Mouse (Mus musculus): ENCODE measurements around the gene Strn4. TPM values are rescaled to one million over a fixed set of nuclear protein-coding genes. Genes with fewer than 3 reads are reported as not detected.

Gene Strn4
- polyA plus RNA-seq, 1 experiment from 2014 or later, result 155 TPM

DNA sequence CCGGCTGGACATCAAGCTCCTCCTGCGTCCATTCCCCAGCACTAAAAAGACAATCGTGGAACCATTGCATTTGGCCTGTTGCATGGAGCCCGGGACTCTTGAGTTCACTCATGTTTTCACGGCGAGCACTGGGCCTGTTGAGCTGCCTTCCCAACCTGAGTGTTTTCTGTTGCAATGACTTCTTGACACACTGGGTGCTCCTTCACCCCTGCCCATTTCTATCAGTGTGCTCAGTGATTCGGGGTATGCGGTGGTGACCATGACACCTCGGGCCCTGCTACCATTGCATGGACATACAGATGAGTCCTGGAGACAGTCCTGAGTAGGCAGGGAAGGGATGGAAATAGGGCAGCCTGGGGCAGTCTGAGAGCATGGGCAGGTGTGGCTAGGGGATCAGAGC lies 56.8 kb downstream of the Strn4 start:
- Histone ChIP-seq H3K4me2 (no peak overlapping the region), H3K4me3 (no peak overlapping the region), H3K9ac (no peak overlapping the region), H3K9me3 (no peaks in the 10 kb centered on the region), H3K27me3 (no peaks in the 10 kb centered on the region), H3K36me3 (peaks cover 13% of the 10 kb centered on the region), H3K4me1 (replicated peaks) (peaks cover 51% of the 10 kb centered on the region), H3K27ac (replicated peaks) (no peak overlapping the region)
- no peak for ATAC-seq (ENCODE audit: low read depth)
- WGBS, result 92% methylated on average over 9 of the region's 9 CpGs

DNA sequence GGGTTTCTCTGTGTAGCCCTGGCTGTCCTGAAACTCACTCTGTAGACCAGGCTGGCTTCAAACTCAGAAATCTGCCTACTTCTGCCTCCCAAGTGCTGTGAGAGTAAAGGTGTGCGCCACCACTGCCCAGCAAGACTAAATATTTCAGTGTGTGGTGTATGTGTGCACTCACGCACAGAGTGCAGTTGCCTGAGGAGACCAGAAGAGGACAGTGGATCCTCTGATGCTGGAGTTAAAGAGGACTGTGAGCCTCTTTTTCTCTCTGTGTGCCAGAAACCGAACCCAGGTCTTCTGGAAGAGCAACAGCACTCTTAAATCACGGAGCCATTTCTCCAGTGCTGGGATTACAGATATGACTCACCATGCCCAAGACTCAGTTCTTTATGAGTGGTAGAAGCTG lies 57.7 kb downstream of the Strn4 start:
- Histone ChIP-seq H3K4me1 (replicated peaks) (peaks cover 51% of the 10 kb centered on the region), H3K4me3 (0 out of 2 replicates have a peak overlapping the region, but pooled peaks have one; percentile 64), H3K4me2 (0 out of 2 replicates have a peak overlapping the region, but pooled peaks have one; percentile 45), H3K9me3 (no peaks in the 10 kb centered on the region), H3K27ac (replicated peaks) (no peak overlapping the region), H3K9ac (no peak overlapping the region), H3K36me3 (peaks cover 10% of the 10 kb centered on the region; the same call in 1 of the 2 replicates), H3K27me3 (no peaks in the 10 kb centered on the region)
- WGBS, result 93% methylated on average over 4 of the region's 4 CpGs
- ATAC-seq (ENCODE audit: low read depth), result no peak

DNA sequence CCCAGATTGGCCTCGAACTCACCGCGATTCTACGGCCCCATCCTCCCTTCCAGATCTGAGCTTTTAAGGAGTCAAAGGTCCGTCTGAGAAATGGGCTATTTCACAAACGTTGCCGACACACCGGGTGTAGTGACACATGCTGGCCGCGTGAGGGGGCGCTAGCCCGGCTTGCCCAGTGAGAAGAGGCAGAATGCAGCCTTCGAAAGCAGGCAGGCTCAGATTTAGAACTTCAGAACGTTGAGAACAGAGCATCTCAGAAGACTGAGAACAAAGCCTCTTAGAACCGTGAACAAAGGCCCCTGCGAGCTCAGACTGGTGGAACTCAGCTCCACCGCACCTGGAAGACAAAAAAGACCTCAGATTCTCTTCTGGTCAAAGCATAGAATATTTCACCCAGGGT lies 58.5 kb downstream of the Strn4 start:
- Histone ChIP-seq H3K9me3 (no peaks in the 10 kb centered on the region), H3K27ac (replicated peaks) (peak overlapping the region; percentile 90), H3K9ac (0 out of 2 replicates have a peak overlapping the region, but pooled peaks have one; percentile 38), H3K4me2 (peak overlapping the region; percentile 45), H3K36me3 (peaks cover 12% of the 10 kb centered on the region; the same call in 1 of the 2 replicates), H3K4me1 (replicated peaks) (peaks cover 50% of the 10 kb centered on the region), H3K4me3 (peak overlapping the region; percentile 64), H3K27me3 (no peaks in the 10 kb centered on the region)
- no peak for ATAC-seq (ENCODE audit: low read depth)
- WGBS, result 7% methylated on average over 17 of the region's 17 CpGs

DNA sequence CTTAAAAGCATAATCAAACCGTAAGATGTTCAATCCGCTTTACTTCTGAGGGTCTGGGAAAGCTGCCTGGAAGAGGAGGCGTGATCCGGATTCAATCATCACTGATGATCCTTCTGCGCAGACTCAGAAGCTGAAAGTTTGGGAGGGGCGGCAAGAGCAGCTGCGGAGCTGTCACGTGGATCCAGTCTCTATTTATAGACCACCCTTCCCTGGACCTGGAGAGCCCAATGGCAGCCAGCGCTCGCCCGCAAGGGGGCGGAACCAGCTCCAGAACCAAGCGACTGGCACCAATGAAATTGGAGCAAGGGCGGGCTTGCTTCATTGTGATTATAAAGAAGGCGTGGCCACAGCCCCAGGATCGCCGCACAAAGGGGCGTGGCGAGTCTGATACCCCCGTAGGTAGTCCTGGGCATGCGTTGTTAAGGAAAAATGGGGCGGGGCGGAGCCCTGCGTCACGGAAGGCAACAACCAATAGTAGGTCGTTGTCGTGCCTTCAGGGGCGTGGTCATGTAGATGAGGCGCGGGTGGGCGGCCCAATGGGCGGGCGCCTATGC lies 59.1 kb downstream of the Strn4 start:
- H3K9me3 ChIP-seq, result no peaks in the 10 kb centered on the region
- ATAC-seq (ENCODE audit: low read depth), result peak; percentile 96
- H3K27ac ChIP-seq (replicated peaks), result peak overlapping the region; percentile 90
- WGBS, result under 1% methylated on average over 33 of the region's 33 CpGs
- H3K36me3 ChIP-seq, result peaks cover 16% of the 10 kb centered on the region; the same call in 1 of the 2 replicates
- H3K9ac ChIP-seq, result peak overlapping the region; percentile 91
- H3K4me3 ChIP-seq, result peak overlapping the region; percentile 64
- no peaks in the 10 kb centered on the region for H3K27me3 ChIP-seq
- H3K4me1 ChIP-seq (replicated peaks), result peaks cover 47% of the 10 kb centered on the region
- H3K4me2 ChIP-seq, result peak overlapping the region; percentile 85

DNA sequence AGATGAGACGGTGACA lies 59.4 kb downstream of the Strn4 start, which contains the start of gene Dact3:
Gene Dact3 (plus strand): TSS at position 8 of the 16 bp plus-strand sequence.
- ATAC-seq (ENCODE audit: low read depth), result no peak
- H3K27me3 ChIP-seq, result no peaks in the 10 kb centered on the region
- 0% methylated on average over 1 of the region's 1 CpGs for whole genome bisulfite sequencing
- H3K27ac ChIP-seq (replicated peaks), result peak within 1 kb of the TSS; percentile 90
- H3K9ac ChIP-seq, result peak within 1 kb of the TSS; percentile 91
- H3K4me2 ChIP-seq, result peak within 1 kb of the TSS; percentile 85
- H3K4me3 ChIP-seq, result peak within 1 kb of the TSS; percentile 64
- peaks cover 47% of the 10 kb centered on the region for H3K4me1 ChIP-seq (replicated peaks)
- H3K36me3 ChIP-seq, result peaks cover 13% of the 10 kb centered on the region; the same call in 1 of the 2 replicates
- no peaks in the 10 kb centered on the region for H3K9me3 ChIP-seq

DNA sequence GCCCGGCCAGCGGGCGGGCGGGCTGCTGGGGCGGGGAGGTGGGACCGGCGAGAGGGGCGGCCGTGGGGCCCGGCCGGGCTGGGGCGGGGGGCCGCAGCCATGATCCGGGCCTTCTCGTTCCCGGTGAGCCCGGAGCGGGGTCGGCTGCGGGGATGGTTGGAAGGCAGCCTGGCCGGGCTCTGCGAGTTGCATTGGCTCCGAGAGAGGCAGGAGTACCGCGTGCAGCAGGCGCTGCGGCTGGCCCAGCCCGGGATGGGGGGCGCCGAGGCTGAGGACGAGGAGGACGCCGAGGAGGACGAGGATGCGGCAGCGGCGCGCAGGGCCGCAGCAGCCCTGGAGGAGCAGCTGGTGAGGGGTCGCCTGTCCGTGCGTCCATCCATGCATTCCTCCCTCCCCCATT lies 59.6 kb downstream of the Strn4 start:
- peak; percentile 57 for ATAC-seq (ENCODE audit: low read depth)
- WGBS, result under 1% methylated on average over 34 of the region's 42 CpGs
- Histone ChIP-seq H3K27ac (replicated peaks) (peak overlapping the region; percentile 87), H3K4me1 (replicated peaks) (peaks cover 47% of the 10 kb centered on the region), H3K36me3 (peaks cover 13% of the 10 kb centered on the region; the same call in 1 of the 2 replicates), H3K4me3 (peak overlapping the region; percentile 64), H3K9me3 (no peaks in the 10 kb centered on the region), H3K9ac (peak overlapping the region; percentile 91), H3K4me2 (peak overlapping the region; percentile 85), H3K27me3 (no peaks in the 10 kb centered on the region)

DNA sequence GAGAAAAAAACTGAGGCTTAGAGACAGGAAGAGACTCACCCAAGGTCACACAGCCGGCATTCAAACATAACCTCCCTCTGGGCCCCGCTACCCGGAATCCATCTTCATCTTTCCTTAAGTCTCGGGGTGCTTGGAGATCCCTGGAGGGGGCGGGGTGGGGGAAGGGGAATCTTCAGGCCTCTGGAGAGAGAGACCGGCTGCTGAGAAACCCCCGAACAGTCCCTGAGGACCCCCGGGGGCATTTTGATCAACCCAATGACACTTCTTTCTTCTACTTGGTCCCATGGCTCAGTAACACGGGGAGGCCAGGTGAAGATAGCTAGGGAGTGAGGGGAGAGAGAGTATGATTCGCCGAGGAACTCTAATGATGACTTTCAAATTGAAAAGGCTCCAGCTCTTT lies 60.3 kb downstream of the Strn4 start:
- peak overlapping the region; percentile 87; the same call in 1 of the 2 replicates for H3K27ac ChIP-seq (replicated peaks)
- peak overlapping the region; percentile 91 for H3K9ac ChIP-seq
- H3K4me2 ChIP-seq, result peak overlapping the region; percentile 85
- peak overlapping the region; percentile 64 for H3K4me3 ChIP-seq
- H3K4me1 ChIP-seq (replicated peaks), result peaks cover 53% of the 10 kb centered on the region
- ATAC-seq (ENCODE audit: low read depth), result no peak
- 7% methylated on average over 11 of the region's 11 CpGs for WGBS
- H3K9me3 ChIP-seq, result no peaks in the 10 kb centered on the region
- H3K36me3 ChIP-seq, result peaks cover 13% of the 10 kb centered on the region; the same call in 1 of the 2 replicates
- H3K27me3 ChIP-seq, result no peaks in the 10 kb centered on the region

DNA sequence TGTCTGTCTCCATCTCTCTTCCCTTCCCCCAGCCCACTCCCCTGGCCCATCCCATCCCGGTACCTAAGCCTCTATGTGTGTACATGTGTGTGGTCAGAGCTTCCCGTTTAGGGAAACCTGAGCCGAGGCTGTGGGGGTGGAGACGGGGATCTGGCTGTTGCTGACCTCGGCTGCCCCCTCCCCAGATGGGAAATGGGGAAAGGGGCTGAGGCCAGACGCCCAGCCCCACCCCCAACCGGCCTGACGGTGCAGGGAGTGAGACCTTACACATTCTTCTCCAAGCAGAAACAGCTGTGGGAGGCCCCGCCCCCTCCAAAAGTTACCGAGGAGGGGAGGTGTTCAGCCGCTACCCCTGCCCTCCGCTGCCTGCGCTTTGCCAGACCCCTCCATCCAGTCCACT lies 60.9 kb downstream of the Strn4 start:
- H3K4me3 ChIP-seq, result peak overlapping the region; percentile 64
- H3K27ac ChIP-seq (replicated peaks), result peak overlapping the region; percentile 24; the same call in 1 of the 2 replicates
- H3K9me3 ChIP-seq, result no peaks in the 10 kb centered on the region
- whole genome bisulfite sequencing, result 2% methylated on average over 13 of the region's 13 CpGs
- H3K36me3 ChIP-seq, result peaks cover 14% of the 10 kb centered on the region
- peak overlapping the region; percentile 91 for H3K9ac ChIP-seq
- ATAC-seq (ENCODE audit: low read depth), result no peak
- H3K4me1 ChIP-seq (replicated peaks), result peaks cover 54% of the 10 kb centered on the region
- no peaks in the 10 kb centered on the region for H3K27me3 ChIP-seq
- peak overlapping the region; percentile 85 for H3K4me2 ChIP-seq

DNA sequence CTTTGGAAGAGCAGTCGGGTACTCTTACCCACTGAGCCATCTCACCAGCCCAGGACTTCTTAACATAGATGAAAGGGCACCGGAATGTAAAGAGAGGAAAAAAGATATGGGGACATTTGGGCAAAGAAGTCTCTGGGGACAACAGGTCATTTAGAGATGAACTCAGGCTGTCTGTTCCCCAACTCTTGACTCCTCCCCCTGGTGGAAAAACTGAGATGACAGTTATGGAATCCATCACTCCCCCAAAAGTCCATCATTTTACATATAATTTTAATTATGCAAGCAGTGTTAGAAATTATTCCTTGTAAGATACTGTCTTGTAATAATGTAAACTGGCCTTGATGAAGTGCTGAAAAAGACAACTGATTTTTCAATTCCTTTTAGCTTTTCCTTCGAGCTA lies 62.0 kb downstream of the Strn4 start:
- Histone ChIP-seq H3K4me2 (no peak overlapping the region), H3K27ac (replicated peaks) (no peak overlapping the region), H3K4me1 (replicated peaks) (peaks cover 50% of the 10 kb centered on the region), H3K36me3 (peaks cover 20% of the 10 kb centered on the region), H3K4me3 (no peak overlapping the region), H3K27me3 (peaks cover 8% of the 10 kb centered on the region), H3K9me3 (no peaks in the 10 kb centered on the region), H3K9ac (no peak overlapping the region)
- WGBS, result 81% methylated on average over 3 of the region's 3 CpGs
- ATAC-seq (ENCODE audit: low read depth), result no peak

DNA sequence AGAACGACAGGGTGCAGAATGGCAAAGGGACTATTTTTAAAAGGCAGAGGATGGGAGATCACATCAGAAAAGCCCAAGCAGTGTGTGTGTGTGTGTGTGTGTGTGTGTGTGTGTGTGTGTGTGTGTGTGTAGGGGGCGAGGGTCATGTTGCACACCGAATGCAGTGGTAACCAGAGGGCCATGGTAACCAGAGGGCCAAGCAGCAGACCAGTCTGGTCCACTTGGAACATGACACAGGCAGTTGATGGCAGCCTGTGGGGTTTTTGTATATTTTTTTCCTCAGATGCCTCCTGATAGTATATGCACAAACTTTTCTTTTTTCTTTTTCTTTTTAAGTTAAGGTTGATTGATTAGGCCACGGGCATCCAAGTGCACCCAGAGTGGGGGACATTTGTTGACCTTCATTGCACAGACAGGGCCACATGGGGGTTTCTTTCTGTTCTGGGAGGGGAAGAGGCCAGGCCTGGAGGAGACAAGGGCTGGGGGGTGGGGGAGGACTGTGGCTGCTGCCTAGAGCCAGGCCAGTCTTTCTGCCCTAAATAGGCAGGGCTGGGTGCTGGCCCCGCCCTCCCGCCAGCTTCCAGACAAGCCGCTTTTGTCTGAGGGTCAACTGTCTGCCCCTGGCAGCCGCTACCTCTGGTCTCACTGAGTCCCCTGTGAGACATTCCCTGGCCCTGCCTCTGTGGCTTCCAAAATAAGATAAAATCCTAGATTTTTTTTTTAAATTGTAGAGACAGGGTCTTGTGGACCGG lies 64.3 kb downstream of the Strn4 start:
- Histone ChIP-seq H3K27ac (replicated peaks) (peak overlapping the region; percentile 59), H3K9ac (peak overlapping the region; percentile 36; the same call in 1 of the 2 replicates), H3K4me3 (0 out of 2 replicates have a peak overlapping the region, but pooled peaks have one; percentile 0), H3K4me2 (peak overlapping the region; percentile 11; the same call in 1 of the 2 replicates), H3K27me3 (peaks cover 31% of the 10 kb centered on the region), H3K4me1 (replicated peaks) (peaks cover 35% of the 10 kb centered on the region), H3K9me3 (0 out of 2 replicates have a peak, but pooled peaks cover under 1% of the 10 kb centered on the region), H3K36me3 (peaks cover 41% of the 10 kb centered on the region)
- WGBS, result 17% methylated on average over 9 of the region's 9 CpGs
- ATAC-seq (ENCODE audit: low read depth), result no peak

DNA sequence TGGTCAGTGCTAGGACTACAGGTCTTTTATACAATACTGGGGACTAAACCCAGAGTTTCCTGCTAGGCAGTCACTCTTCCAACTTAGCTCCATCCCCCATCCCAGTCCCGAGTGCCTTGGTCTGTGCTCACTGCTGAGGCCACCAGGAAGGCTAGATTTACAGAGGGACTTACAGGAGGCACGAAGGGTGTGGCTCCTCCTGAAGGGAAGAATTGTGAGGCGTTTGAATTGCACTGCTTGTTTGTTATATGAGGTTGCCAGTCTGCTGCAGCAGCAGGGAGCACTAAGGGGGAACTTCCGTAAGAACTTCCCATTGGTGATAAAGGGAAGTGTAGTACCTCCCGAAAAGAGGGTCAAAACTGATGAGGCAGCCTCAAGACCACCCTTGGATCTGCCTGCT lies 64.9 kb downstream of the Strn4 start:
- 8% methylated on average over 5 of the region's 5 CpGs for WGBS
- 0 out of 2 replicates have a peak overlapping the region, but pooled peaks have one; percentile 0 for H3K4me3 ChIP-seq
- 0 out of 2 replicates have a peak overlapping the region, but pooled peaks have one; percentile 11 for H3K4me2 ChIP-seq
- H3K4me1 ChIP-seq (replicated peaks), result peaks cover 33% of the 10 kb centered on the region
- ATAC-seq (ENCODE audit: low read depth), result no peak
- peaks cover 6% of the 10 kb centered on the region for H3K9me3 ChIP-seq
- H3K27me3 ChIP-seq, result peaks cover 37% of the 10 kb centered on the region
- peaks cover 48% of the 10 kb centered on the region for H3K36me3 ChIP-seq
- peak overlapping the region; percentile 36; the same call in 1 of the 2 replicates for H3K9ac ChIP-seq
- H3K27ac ChIP-seq (replicated peaks), result peak overlapping the region; percentile 59

DNA sequence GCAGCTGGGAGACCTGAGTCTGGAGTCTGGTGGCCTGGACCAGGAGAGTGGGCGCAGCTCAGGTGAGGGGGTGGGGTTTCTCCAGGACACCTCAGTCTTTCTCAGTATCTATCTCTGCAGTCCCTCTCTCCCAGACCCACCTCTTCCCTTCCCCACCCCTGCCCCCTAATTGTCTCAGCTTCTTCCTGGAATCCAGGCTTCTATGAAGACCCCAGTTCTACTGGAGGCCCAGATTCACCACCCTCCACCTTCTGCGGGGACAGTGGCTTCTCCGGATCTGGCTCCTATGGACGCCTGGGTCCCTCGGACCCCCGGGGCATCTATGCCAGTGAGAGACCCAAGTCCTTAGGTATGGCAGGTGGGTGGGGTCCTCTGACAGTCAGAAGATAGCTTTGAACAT lies 67.5 kb downstream of the Strn4 start:
- H3K9me3 ChIP-seq, result peaks cover 13% of the 10 kb centered on the region
- no peak overlapping the region for H3K4me3 ChIP-seq
- peaks cover 67% of the 10 kb centered on the region for H3K36me3 ChIP-seq
- no peak overlapping the region for H3K27ac ChIP-seq (replicated peaks)
- H3K4me1 ChIP-seq (replicated peaks), result peaks cover 16% of the 10 kb centered on the region
- no peak for ATAC-seq (ENCODE audit: low read depth)
- H3K27me3 ChIP-seq, result peaks cover 60% of the 10 kb centered on the region
- H3K4me2 ChIP-seq, result no peak overlapping the region
- H3K9ac ChIP-seq, result no peak overlapping the region
- WGBS, result 91% methylated on average over 6 of the region's 6 CpGs
